Mouse (Mus musculus): ENCODE results near the gene Hexb.
A peak's percentile ranks its signal among the peaks of the same experiment; 100 is the strongest.
"Not testable (repeated sequence)": the region's sequence is repeated elsewhere in the genome, so short reads cannot be mapped to it uniquely, and the experiment has no call there.

Gene Hexb

DNA sequence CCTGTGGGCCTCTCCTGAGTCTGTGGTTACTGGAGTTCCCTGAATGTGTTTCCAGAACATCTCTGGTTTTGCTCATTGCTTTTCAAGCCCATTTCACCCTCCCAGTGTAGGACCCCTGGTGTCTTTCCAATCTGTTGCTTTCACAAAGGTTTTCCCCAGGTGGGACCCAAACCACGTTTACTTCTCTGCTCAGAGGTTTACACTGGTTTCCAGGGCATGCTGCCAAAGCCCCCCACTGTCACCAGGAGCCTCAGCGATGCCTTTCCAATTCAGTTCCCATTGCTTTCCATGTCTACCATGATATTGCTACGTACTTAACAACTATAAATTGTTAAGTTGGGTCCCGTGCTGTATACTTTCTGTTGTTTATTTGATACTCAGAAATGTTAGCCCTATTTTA is 15.3 kb downstream of the Hexb start:
- DNase-seq (ENCODE audit: low read depth, low spot score), result no peak

DNA sequence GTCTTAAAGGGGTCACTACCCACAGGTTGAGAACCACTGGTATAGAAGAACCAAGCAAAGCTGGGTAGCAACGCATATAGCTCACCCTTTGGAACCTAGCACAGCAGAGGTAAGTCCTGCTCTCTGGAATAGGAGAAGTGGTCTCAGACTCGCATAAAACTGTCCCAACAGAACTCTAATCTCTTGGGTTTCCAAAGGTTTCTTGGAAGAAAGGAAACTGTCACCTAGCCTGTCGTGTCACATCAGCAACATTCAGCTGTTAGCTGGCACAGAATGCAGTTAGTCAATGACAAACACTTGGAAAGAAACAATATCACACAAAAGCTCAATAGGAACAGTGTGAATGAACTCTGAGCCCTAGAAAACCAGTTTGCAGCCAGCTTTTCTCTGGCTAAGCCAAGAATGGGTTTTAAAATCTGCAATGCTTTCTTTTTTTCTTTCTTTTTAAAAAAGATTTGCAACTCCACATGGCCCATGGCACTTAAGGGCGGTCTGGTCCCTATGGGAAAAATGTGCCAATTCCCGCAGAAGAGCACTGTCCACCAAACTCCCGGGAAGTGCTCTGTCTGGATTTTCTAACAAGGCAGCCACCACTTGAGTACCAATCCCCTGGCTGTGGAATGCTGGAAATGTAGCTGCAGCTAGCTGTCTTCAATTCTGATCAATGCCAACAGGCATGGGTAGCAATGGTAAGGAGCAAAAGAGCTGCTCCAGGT is 17.9 kb downstream of the Hexb start:
- no peak for DNase-seq (ENCODE audit: low read depth, low spot score)

DNA sequence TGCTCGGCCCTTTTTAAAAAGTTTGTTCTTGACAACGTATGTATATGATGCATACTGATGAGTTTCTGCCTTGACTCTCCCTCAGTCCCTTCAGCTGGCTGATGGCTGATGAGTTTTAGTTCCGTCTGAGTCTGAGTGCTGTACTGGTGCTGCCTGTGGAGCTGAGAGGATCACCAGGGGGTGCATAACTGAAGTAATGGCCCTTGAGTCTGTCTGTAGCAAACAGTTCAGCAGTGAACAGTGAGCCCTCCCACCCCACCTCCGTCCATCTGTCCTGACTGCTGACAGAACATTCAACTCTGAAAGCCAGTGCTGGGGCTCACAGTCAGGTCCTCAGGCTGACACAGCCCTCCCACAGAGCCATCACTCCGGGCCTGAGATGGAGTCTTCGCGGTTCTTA is 19.2 kb downstream of the Hexb start:
- DNase-seq (ENCODE audit: low read depth, low spot score), result no peak

DNA sequence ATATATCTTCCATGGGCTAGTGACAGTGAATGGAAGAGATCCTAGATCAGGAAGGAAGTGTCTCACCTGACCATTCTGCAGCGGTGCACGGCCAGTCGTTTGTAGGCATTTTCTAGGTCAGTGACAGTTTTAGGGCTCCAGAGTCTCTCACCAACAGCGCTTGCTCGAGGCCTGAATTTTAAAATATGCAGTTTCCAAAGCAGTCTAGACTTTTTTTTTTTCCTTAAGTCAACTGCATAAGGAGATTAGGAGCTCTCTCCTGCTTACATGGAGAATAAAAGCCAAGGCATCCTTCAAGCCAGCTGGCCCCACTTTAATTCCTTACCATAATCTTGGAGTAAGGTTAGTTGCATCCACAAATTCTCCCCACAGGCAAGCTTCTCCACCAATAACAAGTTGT is 21.4 kb downstream of the Hexb start:
- no peak for DNase-seq (ENCODE audit: low read depth, low spot score)

DNA sequence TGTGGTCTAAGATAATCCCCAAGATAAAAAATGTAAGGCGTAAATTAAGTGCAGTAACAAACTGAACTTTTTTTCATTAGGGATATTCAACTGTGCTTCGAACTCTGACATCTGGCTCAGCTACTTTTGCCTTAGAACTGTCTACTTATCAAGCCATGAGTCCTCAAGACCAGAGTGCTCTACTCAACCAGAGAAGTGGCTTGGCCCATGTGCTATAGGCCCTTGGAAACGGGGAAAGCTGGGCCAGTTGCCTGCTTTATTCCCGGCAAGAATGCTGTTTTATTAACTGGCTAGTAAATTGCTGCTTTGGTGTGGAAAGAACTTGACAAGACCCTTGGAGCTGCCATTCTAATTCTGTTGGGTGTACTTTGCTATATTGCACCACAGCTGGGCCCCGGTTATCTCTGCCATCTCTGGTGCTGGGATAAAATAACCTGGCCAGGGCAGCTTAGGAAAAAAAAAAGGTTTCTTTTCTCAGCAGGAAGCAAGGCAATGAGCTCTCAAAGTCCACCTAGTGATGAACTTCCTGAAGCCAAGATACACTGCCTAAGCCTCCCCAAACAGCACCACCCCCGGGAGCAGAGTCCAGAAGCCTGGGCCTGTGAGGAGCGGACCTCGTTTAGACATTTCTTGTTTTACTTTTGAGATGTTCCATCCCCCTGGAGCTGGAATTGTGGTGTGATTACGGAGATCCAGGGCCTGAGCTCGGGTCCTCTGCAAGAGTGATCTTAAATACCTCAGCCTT is 22.5 kb downstream of the Hexb start:
- no peak for DNase-seq (ENCODE audit: low read depth, low spot score)

DNA sequence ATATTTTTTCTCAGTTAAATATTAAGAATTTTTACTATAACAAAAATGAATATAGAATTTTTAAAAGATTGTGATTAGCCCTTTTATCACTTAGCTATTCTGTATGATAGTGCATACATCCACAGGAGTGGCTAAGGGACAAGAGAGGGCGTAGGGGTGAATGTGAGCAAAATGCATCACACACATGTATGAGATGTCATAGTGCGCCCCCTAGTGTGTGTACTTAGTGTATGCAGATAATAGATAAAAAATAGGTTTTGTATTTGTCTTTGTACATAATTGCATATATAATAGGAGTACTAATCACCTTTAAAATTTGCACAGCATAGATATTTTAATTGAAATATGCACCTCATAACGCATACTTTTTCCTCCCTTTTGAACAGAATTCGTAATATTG is 52.3 kb downstream of the Hexb start:
- DNase-seq (ENCODE audit: low read depth, low spot score), result no peak

DNA sequence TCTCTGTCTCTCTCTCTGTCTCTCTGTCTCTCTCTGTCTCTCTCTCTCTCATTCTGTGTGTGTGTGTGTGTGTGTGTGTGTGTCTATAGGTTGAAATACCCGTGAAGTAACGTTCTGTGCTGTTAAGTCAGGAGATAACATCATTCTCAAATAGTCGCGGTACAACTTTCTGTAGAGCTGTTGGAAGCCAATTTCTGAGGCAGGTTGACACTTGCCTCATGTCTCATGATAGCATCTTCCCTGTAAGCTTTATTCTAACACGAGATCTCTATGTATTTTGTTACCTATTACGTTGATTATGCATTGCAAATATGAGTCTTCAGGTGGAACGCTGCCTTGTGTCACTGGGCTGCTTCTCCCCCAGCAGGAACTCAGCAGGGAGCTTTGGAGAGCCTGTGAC is 55.8 kb downstream of the Hexb start:
- no peak for DNase-seq (ENCODE audit: low read depth, low spot score)

DNA sequence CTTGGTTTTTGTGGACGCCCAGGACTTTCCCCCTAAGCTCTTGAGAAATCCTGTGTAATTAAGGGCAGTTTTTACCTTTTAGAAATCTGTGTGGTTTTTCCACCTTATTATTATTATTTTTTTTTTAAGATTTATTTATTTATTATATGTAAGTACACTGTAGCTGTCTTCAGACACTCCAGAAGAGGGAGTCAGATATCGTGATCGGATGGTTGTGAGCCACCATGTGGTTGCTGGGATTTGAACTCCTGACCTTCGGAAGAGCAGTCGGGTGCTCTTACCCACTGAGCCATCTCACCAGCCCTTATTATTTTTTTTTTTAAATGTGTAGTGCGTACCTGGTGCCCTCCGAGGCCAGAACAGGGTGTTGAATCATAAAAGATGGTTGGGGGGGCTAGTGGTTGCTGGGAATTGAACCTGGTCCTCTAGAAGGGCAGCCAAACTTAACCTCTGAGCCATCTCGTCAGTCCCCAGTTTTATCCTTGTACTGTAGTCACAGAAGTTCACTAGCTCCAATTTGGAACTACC is 59.7 kb downstream of the Hexb start:
- not testable (repeated sequence) for DNase-seq (ENCODE audit: low read depth, low spot score)

DNA sequence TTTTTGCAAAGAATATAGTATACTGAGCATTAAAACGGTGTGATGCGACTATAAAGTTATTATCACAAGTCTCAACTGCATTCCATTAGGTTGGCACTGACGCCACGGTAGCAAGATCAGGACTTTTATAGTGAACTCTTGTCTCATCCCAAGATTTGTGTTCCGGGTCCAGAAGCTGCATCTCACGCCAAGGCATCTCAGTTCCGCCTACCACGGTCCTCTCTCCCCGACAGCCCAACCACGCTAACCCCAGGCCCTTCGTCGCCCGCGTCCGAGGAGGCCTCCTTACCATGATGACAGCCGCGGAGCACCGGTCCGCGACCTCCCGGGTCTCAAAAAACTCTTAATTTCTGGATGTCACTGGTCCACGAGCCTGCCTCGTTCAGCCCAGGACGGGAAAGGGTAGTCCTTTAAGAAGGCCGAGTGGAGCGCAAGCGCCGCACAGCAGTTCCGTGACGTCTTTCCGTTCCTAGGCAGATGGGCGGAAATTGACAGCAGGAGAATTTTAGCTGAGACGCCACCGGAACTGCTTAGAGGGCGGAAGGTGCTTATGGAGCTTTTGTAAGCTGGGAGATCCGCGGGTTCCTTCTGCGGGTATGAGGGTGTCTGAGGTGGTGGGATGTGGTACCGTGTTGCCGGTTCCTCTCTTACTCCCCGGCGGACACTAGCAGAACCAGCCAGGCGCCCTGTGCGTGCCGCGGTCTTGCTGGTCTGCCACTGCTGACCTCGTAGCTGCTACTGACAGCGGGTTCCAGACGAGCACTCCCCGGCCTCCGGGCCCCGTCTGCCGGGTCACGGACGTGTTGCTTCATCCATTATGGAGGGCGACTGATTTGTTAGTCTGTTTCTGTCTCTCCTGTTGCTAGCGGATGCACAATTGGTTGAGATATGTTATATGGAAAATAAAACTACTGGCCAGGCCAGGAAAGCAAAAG is 60.4 kb downstream of the Hexb start, which contains the start of the genes Gfm2 and Nsa2:
TSS of gene Gfm2 (plus strand) at position 472 of the 935 bp plus-strand sequence.
TSS of gene Nsa2 (minus strand) at position 472 of the 935 bp plus-strand sequence.
- peak; percentile 90 for DNase-seq (ENCODE audit: low read depth, low spot score)

DNA sequence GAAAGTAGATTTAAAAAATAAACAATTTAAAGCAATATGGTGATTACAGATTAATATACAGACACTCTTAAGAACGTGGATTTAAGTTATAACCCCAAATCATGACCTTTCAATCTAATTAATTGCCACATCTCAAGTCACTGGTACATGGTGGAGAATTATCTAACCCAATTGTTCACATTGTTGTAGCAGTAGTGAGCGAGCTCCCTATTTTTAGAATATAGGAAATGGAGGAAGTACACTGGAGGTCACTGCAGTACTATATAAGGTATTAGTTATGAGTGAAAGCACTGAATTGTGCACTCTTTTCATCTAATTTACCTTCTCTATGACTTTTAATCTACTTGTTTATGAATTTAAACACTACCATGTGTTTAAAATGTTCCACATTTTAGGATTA is 67.7 kb downstream of the Hexb start:
- DNase-seq (ENCODE audit: low read depth, low spot score), result not testable (repeated sequence)

DNA sequence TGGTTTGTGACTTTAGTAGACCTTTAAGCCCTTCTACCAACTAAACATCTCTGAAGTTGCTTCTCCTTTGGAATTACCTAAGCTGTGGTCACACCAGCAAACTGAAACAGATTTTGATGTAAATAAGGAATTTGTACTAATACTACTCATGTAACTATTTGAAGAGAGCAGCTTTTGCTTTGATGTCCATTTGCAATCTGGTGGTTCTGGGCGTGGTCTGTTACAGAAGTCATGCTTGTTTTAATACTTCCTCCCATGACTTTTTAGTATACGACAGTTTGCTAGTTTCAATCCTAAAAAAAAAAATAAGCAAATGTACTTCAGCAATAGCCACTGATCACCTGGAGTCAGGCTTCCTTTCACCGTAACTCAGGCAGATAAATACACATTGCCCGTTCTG is 68.5 kb downstream of the Hexb start:
- not testable (repeated sequence) for DNase-seq (ENCODE audit: low read depth, low spot score)

All from brain, embryonic 18.5 days (tissue).